Mouse (Mus musculus): Measurements from ENCODE around the gene Aurkb.

Aurkb gene

DNA sequence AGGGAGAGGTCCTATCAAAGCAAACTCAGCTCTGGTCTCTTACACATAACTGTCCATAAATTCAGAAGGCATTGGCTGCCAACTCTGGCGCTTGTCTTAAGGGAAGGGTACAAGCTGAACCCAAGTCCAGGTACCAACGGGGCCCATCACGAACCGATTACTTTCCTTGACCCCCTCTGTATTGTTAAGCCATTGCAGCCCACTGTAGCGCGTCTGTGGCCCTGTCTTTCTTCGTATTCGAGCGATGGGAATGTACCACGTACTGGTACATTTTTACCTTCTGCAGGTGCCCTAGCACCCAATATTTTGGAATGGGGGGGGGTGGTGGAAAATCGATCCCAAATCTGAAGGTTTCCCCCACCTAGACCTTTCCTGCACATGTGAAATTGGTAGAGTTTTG is 26.8 kb downstream of the Aurkb start:
- 0 out of 2 replicates have a peak overlapping the region, but pooled peaks have one; percentile 17 for H3K4me3 ChIP-seq (replicated peaks; ENCODE audit: low read length)
- H3K9me3 ChIP-seq (ENCODE audit: low read length), result no peaks in the 10 kb centered on the region
- H3K4me1 ChIP-seq (replicated peaks; ENCODE audit: low read depth, low read length), result peaks cover 65% of the 10 kb centered on the region
- no peaks in the 10 kb centered on the region for H3K36me3 ChIP-seq (ENCODE audit: insufficient read depth, low read length)
- H3K27me3 ChIP-seq (ENCODE audit: insufficient read depth, low read length), result no peaks in the 10 kb centered on the region
- TF ChIP-seq CTCF (conservative IDR thresholded peaks at IDR 0.05; ENCODE audit: low read length) (no peak), POU5F1 (IDR thresholded peaks at IDR 0.05; ENCODE audit: borderline replicate concordance, low read length) (no peak), NANOG (IDR thresholded peaks at IDR 0.05; ENCODE audit: borderline replicate concordance, low read length) (no peak)

GRCm38 (mm10) chr11:69072666-69073064 is 27.2 kb downstream of the Aurkb start:
- H3K4me1 ChIP-seq (replicated peaks; ENCODE audit: low read depth, low read length), result peaks cover 65% of the 10 kb centered on the region
- H3K36me3 ChIP-seq (ENCODE audit: insufficient read depth, low read length), result no peaks in the 10 kb centered on the region
- peak overlapping the region; percentile 62 for H3K4me3 ChIP-seq (replicated peaks; ENCODE audit: low read length)
- no peaks in the 10 kb centered on the region for H3K9me3 ChIP-seq (ENCODE audit: low read length)
- no peaks in the 10 kb centered on the region for H3K27me3 ChIP-seq (ENCODE audit: insufficient read depth, low read length)
- TF ChIP-seq NANOG (IDR thresholded peaks at IDR 0.05; ENCODE audit: borderline replicate concordance, low read length) (no peak), POU5F1 (IDR thresholded peaks at IDR 0.05; ENCODE audit: borderline replicate concordance, low read length) (no peak), CTCF (conservative IDR thresholded peaks at IDR 0.05; ENCODE audit: low read length) (no peak)

DNA sequence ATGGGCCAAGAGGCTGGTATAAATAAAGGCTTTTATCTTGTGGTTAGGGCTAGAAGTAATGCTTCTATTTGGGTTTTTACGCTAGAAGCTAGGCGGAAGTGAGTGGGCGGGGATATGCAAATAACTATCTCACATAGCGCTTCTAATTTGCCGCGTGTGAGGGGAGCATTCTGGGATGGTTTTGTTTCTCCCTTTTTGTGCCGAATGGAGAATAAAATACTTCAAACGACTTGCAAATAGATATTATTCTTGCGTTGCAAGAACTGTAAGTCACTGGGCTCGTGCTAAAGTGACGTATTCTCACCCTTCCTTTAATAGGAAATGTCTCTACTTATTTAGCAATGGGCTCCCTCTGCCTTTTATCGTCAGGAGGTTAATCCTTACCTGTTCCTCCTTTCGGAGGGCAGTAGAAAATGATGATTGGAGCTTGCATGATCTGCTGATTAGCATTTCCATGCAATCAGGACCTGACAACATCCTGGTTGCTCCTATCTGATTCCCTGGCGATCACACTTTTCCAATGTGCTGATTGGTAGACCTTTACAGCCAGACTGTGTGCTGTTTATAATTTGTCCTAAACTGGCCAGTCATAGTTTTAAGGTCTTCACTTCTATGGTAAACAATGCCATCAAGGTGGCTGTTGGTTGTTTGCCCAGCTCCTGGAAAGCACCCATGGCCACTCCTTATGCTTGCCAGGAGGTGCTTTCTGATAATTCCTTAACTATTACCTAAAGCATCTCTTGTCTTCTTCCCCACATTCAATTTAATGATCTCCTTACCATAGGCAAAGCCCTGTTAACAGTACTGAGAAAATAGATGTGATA is 27.8 kb downstream of the Aurkb start:
- Histone ChIP-seq H3K27me3 (ENCODE audit: insufficient read depth, low read length) (no peaks in the 10 kb centered on the region), H3K4me3 (replicated peaks; ENCODE audit: low read length) (peak overlapping the region; percentile 62), H3K36me3 (ENCODE audit: insufficient read depth, low read length) (no peaks in the 10 kb centered on the region), H3K4me1 (replicated peaks; ENCODE audit: low read depth, low read length) (peaks cover 69% of the 10 kb centered on the region), H3K9me3 (ENCODE audit: low read length) (no peaks in the 10 kb centered on the region)
- peak; percentile 82 for TF ChIP-seq POU5F1 (IDR thresholded peaks at IDR 0.05; ENCODE audit: borderline replicate concordance, low read length)
- TF ChIP-seq CTCF (conservative IDR thresholded peaks at IDR 0.05; ENCODE audit: low read length), result no peak

DNA sequence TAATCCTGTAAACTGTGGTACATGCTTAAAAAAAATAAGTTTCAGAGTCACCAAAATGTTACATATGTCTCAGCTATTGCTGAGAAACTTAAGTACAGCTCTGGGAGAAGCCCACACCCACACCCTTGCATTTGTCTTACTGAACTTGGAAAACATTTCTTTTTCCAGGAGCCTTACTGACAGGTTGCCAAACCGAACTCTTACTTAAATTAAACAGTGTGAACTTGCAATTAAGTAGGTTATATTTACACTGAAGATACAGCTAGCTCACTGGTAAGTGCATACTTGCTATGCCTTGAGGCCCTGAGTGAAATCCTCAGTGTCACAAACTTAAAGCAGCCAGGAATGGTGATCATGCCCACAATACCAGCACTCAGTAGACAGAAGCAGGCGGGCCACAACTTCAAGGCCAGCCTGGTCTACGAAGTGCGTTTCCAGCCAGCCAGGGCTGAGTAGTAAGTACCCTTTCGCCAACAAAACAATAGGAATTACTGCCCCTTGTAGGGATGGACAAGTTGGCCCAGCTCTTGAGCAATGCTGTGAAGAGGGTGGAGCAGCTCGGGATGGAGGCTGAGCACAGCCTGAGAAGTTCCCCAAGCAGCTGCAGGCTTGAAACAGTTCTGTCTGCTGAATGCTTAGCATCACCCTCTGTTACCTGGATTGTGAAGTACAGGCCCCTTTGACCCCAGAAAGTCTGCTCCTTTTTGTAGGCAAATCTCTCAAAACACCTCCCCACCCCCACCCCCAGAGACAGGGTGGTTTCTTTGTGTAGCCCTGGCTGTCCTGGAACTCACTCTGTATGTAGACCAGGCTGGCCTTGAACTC is 28.7 kb downstream of the Aurkb start:
- no peak for TF ChIP-seq NANOG (IDR thresholded peaks at IDR 0.05; ENCODE audit: borderline replicate concordance, low read length)
- no peak for TF ChIP-seq CTCF (conservative IDR thresholded peaks at IDR 0.05; ENCODE audit: low read length)
- no peak for TF ChIP-seq POU5F1 (IDR thresholded peaks at IDR 0.05; ENCODE audit: borderline replicate concordance, low read length)
- peaks cover 78% of the 10 kb centered on the region for H3K4me1 ChIP-seq (replicated peaks; ENCODE audit: low read depth, low read length)
- H3K27me3 ChIP-seq (ENCODE audit: insufficient read depth, low read length), result no peaks in the 10 kb centered on the region
- H3K36me3 ChIP-seq (ENCODE audit: insufficient read depth, low read length), result no peaks in the 10 kb centered on the region
- 0 out of 2 replicates have a peak overlapping the region, but pooled peaks have one; percentile 21 for H3K4me3 ChIP-seq (replicated peaks; ENCODE audit: low read length)
- no peaks in the 10 kb centered on the region for H3K9me3 ChIP-seq (ENCODE audit: low read length)

DNA sequence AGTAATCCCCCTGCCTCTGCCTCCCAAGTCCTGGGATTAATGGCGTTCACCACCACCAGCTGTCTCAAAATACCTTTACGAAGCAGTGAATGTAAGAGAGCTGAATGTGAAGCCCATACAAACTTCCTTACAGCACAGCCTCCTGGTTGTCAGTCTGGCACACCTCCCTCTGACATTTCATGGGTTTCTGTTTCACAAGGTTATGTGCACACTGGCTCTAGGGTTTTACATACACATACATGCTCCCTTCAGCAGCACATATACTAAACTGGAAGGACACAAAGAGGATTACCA is 29.3 kb downstream of the Aurkb start:
- Histone ChIP-seq H3K9me3 (ENCODE audit: low read length) (no peaks in the 10 kb centered on the region), H3K36me3 (ENCODE audit: insufficient read depth, low read length) (no peaks in the 10 kb centered on the region), H3K4me3 (replicated peaks; ENCODE audit: low read length) (0 out of 2 replicates have a peak overlapping the region, but pooled peaks have one; percentile 2), H3K27me3 (ENCODE audit: insufficient read depth, low read length) (no peaks in the 10 kb centered on the region), H3K4me1 (replicated peaks; ENCODE audit: low read depth, low read length) (peaks cover 77% of the 10 kb centered on the region)
- TF ChIP-seq POU5F1 (IDR thresholded peaks at IDR 0.05; ENCODE audit: borderline replicate concordance, low read length), result no peak
- no peak for TF ChIP-seq NANOG (IDR thresholded peaks at IDR 0.05; ENCODE audit: borderline replicate concordance, low read length)
- TF ChIP-seq CTCF (conservative IDR thresholded peaks at IDR 0.05; ENCODE audit: low read length), result no peak

GRCm38 (mm10) chr11:69075764-69076479 is 30.5 kb downstream of the Aurkb start:
- no peaks in the 10 kb centered on the region for H3K36me3 ChIP-seq (ENCODE audit: insufficient read depth, low read length)
- H3K27me3 ChIP-seq (ENCODE audit: insufficient read depth, low read length), result no peaks in the 10 kb centered on the region
- peak overlapping the region; percentile 3; the same call in 1 of the 2 replicates for H3K4me3 ChIP-seq (replicated peaks; ENCODE audit: low read length)
- no peaks in the 10 kb centered on the region for H3K9me3 ChIP-seq (ENCODE audit: low read length)
- TF ChIP-seq CTCF (conservative IDR thresholded peaks at IDR 0.05; ENCODE audit: low read length) (no peak), POU5F1 (IDR thresholded peaks at IDR 0.05; ENCODE audit: borderline replicate concordance, low read length) (no peak), NANOG (IDR thresholded peaks at IDR 0.05; ENCODE audit: borderline replicate concordance, low read length) (no peak)
- H3K4me1 ChIP-seq (replicated peaks; ENCODE audit: low read depth, low read length), result peaks cover 70% of the 10 kb centered on the region

DNA sequence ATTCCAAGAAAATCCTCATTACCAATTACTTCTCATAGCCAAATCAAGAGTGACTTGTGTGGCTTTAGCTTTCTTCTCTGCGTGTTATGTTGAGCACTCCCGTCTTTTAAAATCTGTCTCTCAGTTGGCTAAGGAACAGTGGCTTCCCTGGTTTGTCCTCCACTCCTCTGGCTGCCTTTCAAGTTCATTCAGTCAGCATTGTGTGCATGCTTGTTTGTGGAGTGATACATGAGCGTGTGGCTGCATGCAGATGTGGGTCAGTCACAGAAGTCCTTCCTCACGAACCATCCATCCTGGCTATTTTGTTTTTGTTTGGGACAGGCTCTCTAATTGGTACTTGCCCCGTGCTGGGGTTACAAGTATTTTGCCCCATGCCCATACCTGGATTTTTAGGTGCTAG is 31.1 kb downstream of the Aurkb start:
- no peak for TF ChIP-seq POU5F1 (IDR thresholded peaks at IDR 0.05; ENCODE audit: borderline replicate concordance, low read length)
- no peak for TF ChIP-seq NANOG (IDR thresholded peaks at IDR 0.05; ENCODE audit: borderline replicate concordance, low read length)
- no peak for TF ChIP-seq CTCF (conservative IDR thresholded peaks at IDR 0.05; ENCODE audit: low read length)
- Histone ChIP-seq H3K4me1 (replicated peaks; ENCODE audit: low read depth, low read length) (peaks cover 67% of the 10 kb centered on the region), H3K9me3 (ENCODE audit: low read length) (no peaks in the 10 kb centered on the region), H3K4me3 (replicated peaks; ENCODE audit: low read length) (no peak overlapping the region; the same call in 1 of the 2 replicates), H3K27me3 (ENCODE audit: insufficient read depth, low read length) (no peaks in the 10 kb centered on the region), H3K36me3 (ENCODE audit: insufficient read depth, low read length) (no peaks in the 10 kb centered on the region)

- H3K4me1 ChIP-seq (replicated peaks; ENCODE audit: low read depth, low read length), result peaks cover 60% of the 10 kb centered on the region
- no peaks in the 10 kb centered on the region for H3K27me3 ChIP-seq (ENCODE audit: insufficient read depth, low read length)
- no peak overlapping the region for H3K4me3 ChIP-seq (replicated peaks; ENCODE audit: low read length)
- no peaks in the 10 kb centered on the region for H3K36me3 ChIP-seq (ENCODE audit: insufficient read depth, low read length)
- no peaks in the 10 kb centered on the region for H3K9me3 ChIP-seq (ENCODE audit: low read length)
- TF ChIP-seq NANOG (IDR thresholded peaks at IDR 0.05; ENCODE audit: borderline replicate concordance, low read length) (no peak), POU5F1 (IDR thresholded peaks at IDR 0.05; ENCODE audit: borderline replicate concordance, low read length) (no peak), CTCF (conservative IDR thresholded peaks at IDR 0.05; ENCODE audit: low read length) (no peak)
Observed at GRCm38 (mm10) chr11:69077316-69077715, 31.9 kb downstream of the Aurkb start.

All from E14TG2a.4 (cell line).